Mouse (Mus musculus): ENCODE measurements around the gene Gnptg.

Gnptg gene

DNA sequence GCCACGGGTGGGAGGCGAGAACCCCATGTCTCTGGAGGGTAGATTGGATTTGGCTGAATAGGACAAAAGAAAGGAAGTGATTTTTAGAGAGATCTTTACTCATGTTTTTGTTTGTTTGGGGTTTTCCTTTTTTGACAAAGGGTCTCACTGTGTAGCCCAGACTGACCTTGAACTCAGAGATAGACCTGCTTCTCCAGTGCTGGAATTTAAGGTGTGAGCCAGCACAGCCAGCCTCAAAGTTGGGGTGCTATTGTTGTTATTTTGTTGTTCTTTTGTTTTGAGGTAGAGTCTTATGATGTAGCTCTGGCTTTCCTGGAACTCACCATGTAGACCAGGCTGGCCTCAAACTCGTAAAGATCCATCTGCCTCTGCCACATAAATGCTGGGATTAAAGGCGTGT, 37.5 kb downstream of the Gnptg start:
- in situ Hi-C loops (cut with MboI, MseI) = no loop called here

DNA sequence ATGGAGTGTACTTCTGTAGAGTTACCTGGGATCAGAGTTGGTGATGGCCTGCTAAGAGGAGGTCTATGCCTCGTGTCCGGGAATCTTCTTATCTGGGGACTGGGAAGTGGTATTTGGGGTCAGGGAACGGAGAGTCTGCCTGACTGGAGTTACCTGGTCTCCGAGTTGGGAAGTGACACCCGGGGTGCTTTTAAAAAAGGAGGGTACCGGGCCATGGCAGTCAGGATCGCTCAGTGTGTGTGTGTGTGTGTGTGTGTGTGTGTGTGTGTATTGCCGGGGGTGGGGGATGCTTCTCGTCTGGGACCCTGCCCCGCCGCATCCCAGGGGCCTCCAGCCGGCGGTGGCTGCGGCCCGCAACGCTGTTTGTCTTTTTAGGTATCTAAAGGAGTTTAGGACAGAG, 50.8 kb downstream of the Gnptg start:
- in situ Hi-C loops (cut with MboI, MseI) = loop anchor here (10.0 kb wide), 1 partner anchor 1756 kb away; the partner anchor contains the start of gene Syngap1

DNA sequence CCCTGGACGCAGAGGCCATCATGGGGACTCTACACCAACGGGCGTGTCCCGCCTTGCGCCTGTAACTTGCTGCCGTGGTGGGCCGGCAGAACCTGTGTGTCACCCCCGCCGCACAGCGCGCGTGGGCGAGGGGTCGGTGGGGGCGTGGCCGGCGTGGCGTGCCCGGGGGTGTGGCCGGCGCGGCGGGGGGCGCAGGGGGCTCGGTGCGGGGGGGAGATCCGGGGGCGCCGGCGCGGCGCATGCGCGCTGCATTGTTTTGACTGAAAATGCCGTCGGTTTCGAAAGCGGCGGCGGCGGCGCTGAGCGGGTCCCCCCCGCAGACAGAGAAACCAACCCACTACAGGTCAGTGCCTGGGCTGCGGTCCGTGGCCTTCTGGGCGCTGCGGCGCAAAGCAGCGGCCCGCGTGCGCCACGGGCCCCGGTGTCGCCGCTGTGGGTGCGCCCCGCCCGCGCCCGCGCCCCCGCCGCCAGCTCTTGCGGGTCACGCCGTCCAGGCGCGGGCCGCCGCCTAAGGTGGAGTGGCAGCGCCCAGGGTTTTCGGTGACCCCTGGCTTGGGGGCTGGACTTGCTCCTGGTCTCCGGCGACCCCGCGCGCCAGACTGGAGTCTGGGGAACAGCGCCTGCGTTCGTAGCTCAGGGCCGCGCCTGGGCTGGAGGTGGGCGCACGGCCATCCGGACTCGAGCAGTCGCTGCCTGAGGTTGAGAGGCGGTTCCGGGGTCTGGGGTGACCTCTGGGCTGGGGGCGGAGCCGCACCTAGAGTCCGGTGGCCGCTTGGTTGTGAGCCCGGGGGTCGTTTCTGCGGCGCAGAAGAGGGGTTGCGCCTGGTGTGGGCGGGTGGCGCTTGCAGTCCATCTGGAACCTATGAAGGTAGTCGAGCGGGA, 51.5 kb downstream of the Gnptg start, which contains the start of gene Unkl:
Gene Unkl (plus strand): TSS at position 248 of the 882 bp plus-strand sequence.
- in situ Hi-C loops (cut with MboI, MseI) = loop anchor here (10.0 kb wide), 1 partner anchor 1756 kb away; the partner anchor contains the start of gene Syngap1

DNA sequence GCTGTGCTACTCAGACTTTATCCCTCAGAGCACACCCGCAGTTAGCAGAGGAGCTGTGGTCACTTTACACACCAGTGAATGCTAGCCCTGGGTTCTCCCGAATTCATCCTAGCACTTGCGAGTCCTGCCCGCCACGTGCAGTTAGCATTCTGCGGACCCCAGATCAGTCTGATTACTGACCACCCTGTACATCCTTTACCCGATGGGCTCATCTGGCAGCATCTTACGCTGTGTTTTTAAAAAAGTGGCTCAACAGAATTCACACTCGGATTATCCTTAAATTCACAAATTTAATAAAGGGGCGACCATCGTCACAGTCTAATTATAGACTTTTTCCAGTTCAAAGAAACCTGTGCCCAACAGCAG, 52.2 kb downstream of the Gnptg start:
- in situ Hi-C loops (cut with MboI, MseI) = loop anchor here (10.0 kb wide), 1 partner anchor 1757 kb away; the partner anchor contains the start of gene Syngap1

DNA sequence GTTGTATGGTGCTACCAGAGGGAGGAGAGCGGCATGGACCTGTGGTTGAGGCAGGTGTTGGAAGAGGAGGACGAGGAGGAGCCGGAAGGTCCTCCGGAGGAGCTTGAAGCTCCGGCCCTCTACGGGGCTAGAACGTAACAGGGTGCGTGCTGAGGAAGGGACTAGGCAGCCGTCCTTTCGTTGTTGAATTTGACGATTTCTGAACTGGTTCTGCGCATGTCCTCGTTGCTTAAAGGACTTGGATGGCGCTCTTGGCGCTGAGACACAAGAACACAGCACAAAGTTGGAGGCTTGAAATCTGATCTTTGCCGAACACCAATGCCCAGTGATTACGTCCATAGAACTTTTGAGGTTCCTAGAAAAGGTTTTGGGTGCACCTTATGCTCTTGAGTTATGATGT, 55.0 kb downstream of the Gnptg start:
- in situ Hi-C loops (cut with MboI, MseI) = loop anchor here (5.0 to 10.0 kb wide), 2 partner anchors 92 to 1760 kb away; partner anchors contain the start of gene Syngap1

DNA sequence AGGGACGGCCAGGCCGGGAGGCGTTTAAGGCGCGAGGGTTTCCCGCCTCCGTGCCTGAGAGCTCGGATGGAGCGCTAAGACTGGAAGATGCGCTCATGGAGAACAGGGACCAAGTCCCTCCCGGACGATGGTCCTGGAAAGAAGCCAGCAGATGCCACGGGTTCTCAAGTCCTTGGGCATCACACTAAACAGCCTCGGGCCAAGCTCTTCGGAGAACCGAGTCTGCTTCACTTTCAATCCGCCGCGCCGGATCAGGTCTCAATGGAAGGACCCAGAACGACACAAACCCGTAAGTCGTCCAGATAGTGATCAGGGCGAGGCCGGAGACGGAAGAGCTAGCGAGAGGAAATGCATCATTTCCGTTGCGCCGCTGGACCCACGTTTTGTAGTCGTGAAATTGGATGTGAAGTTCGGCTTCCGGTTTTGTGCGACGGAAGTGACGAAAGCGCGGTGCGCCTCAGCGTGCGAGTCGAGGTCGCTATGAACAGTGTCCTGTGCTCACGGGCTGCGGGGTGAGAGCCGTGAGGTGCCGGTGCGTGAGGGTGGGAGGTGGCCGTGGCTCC, 55.7 kb downstream of the Gnptg start, which contains the start of gene BC003965:
Gene BC003965 (plus strand): TSS at position 426 of the 563 bp plus-strand sequence.
- in situ Hi-C loops (cut with MboI, MseI) = loop anchor here (5.0 to 10.0 kb wide), 2 partner anchors 93 to 1761 kb away; partner anchors contain the start of gene Syngap1

All from T-helper 1 cell (primary cell).